Mouse (Mus musculus) liver, postnatal 0 days (tissue): ENCODE data around the gene Oaz3.

Experiments used
- CTCF ChIP-seq: sonication (generic); IDR thresholded peaks from 2 replicates; pipeline ENCODE4 v1.5.1; 2016; ENCODE audit warnings: antibody characterized with exemption, low read depth
- EP300 ChIP-seq: IDR thresholded peaks from 2 replicates; pipeline ENCODE4 v1.6.1; 2016; ENCODE audit warnings: antibody characterized with exemption, low read depth, mild to moderate bottlenecking

GRCm38 (mm10) chr3:94457055-94457454 lies 13.3 kb upstream of the Oaz3 start:
- TF ChIP-seq CTCF: no peak
- no peak for TF ChIP-seq EP300
